Mouse (Mus musculus): Measurements from ENCODE around the gene Ier5l.

The Ier5l gene

GRCm38 (mm10) chr2:30474039-30474438 is at the start of gene Ier5l:
Ier5l (minus strand) TSS chr2:30474219.
- DNase-seq (ENCODE audit: extremely low read depth, low read depth), result no peak

GRCm38 (mm10) chr2:30523727-30524126 is 49.7 kb upstream of the Ier5l start:
- no peak for DNase-seq (ENCODE audit: extremely low read depth, low read depth)

GRCm38 (mm10) chr2:30510711-30511380 is 36.8 kb upstream of the Ier5l start:
- DNase-seq (ENCODE audit: extremely low read depth, low read depth), result no peak

GRCm38 (mm10) chr2:30507138-30507727 is 33.2 kb upstream of the Ier5l start:
- no peak for DNase-seq (ENCODE audit: extremely low read depth, low read depth)

GRCm38 (mm10) chr2:30503677-30504621 is 29.9 kb upstream of the Ier5l start:
- no peak for DNase-seq (ENCODE audit: extremely low read depth, low read depth)

GRCm38 (mm10) chr2:30501701-30502100 is 27.7 kb upstream of the Ier5l start:
- DNase-seq (ENCODE audit: extremely low read depth, low read depth), result no peak

- peak; percentile 8 for DNase-seq (ENCODE audit: extremely low read depth, low read depth)
Measured at GRCm38 (mm10) chr2:30495909-30496861, 22.2 kb upstream of the Ier5l start.

- no peak for DNase-seq (ENCODE audit: extremely low read depth, low read depth)
Measured at GRCm38 (mm10) chr2:30495000-30495908, 21.2 kb upstream of the Ier5l start.

- no peak for DNase-seq (ENCODE audit: extremely low read depth, low read depth)
Measured at GRCm38 (mm10) chr2:30490384-30490783, 16.4 kb upstream of the Ier5l start.

- no peak for DNase-seq (ENCODE audit: extremely low read depth, low read depth)
Measured at GRCm38 (mm10) chr2:30487597-30487996, 13.6 kb upstream of the Ier5l start.

- DNase-seq (ENCODE audit: extremely low read depth, low read depth), result no peak
Measured at GRCm38 (mm10) chr2:30478526-30478925, 4.5 kb upstream of the Ier5l start.

- no peak for DNase-seq (ENCODE audit: extremely low read depth, low read depth)
Measured at GRCm38 (mm10) chr2:30476241-30476640, 2.2 kb upstream of the Ier5l start.

- no peak for DNase-seq (ENCODE audit: extremely low read depth, low read depth)
Measured at GRCm38 (mm10) chr2:30475457-30475856, 1.4 kb upstream of the Ier5l start.

- no peak for DNase-seq (ENCODE audit: extremely low read depth, low read depth)
Measured at GRCm38 (mm10) chr2:30474776-30475175, 757 bp upstream of the Ier5l start.

GRCm38 (mm10) chr2:30473431-30474031 is 488 bp downstream of the Ier5l start:
- DNase-seq (ENCODE audit: extremely low read depth, low read depth), result no peak

- DNase-seq (ENCODE audit: extremely low read depth, low read depth), result no peak
Measured at GRCm38 (mm10) chr2:30472731-30473351, 1.2 kb downstream of the Ier5l start.

- peak; percentile 84 for DNase-seq (ENCODE audit: extremely low read depth, low read depth)
Measured at GRCm38 (mm10) chr2:30471795-30472720, 2.0 kb downstream of the Ier5l start.

- DNase-seq (ENCODE audit: extremely low read depth, low read depth), result peak; percentile 18
Measured at GRCm38 (mm10) chr2:30471051-30471450, 3.0 kb downstream of the Ier5l start.

Measured in MEL-GATA-1-ER (cell line).